Mouse (Mus musculus) cerebellum, adult 18-20 months (tissue): ENCODE measurements around the gene Papola.
A peak's percentile ranks its signal among the peaks of the same experiment; 100 is the strongest.
"Not testable (repeated sequence)": the region's sequence is repeated elsewhere in the genome, so short reads cannot be mapped to it uniquely, and the experiment has no call there.

Experiments used
- DNase-seq, 2 experiments: peaks; one replicate each; pipeline ENCODE4 v3.0.0; 2021

Papola gene

GRCm38 (mm10) chr12:105806205-105806604, 21.7 kb downstream of the Papola start:
- no peak for DNase-seq

GRCm38 (mm10) chr12:105807416-105807815, 22.9 kb downstream of the Papola start:
- no peak for DNase-seq

- DNase-seq: no peak
Observed at GRCm38 (mm10) chr12:105808945-105809344, 24.5 kb downstream of the Papola start.

- no peak for DNase-seq
Observed at GRCm38 (mm10) chr12:105810608-105811007, 26.1 kb downstream of the Papola start.

- DNase-seq: no peak
Observed at GRCm38 (mm10) chr12:105813957-105814356, 29.5 kb downstream of the Papola start.

GRCm38 (mm10) chr12:105823472-105823871, 39.0 kb downstream of the Papola start:
- DNase-seq: no peak

GRCm38 (mm10) chr12:105824743-105825142, 40.2 kb downstream of the Papola start:
- no peak for DNase-seq

GRCm38 (mm10) chr12:105825266-105825665, 40.8 kb downstream of the Papola start:
- no peak for DNase-seq

- no peak for DNase-seq
Observed at GRCm38 (mm10) chr12:105832541-105832940, 48.0 kb downstream of the Papola start.

GRCm38 (mm10) chr12:105834926-105835325, 50.4 kb downstream of the Papola start:
- no peak for DNase-seq

- no peak for DNase-seq
Observed at GRCm38 (mm10) chr12:105835571-105835970, 51.1 kb downstream of the Papola start.

GRCm38 (mm10) chr12:105836196-105836595, 51.7 kb downstream of the Papola start:
- peak; percentile 38 to 45 for DNase-seq

GRCm38 (mm10) chr12:105839096-105839495, 54.6 kb downstream of the Papola start:
- DNase-seq: no peak

GRCm38 (mm10) chr12:105840545-105840944, 56.1 kb downstream of the Papola start:
- DNase-seq: not testable (repeated sequence)

GRCm38 (mm10) chr12:105843243-105844005, 58.9 kb downstream of the Papola start:
- DNase-seq: peak; percentile 67 to 75

- no peak for DNase-seq
Observed at GRCm38 (mm10) chr12:105844406-105844805, 59.9 kb downstream of the Papola start.

- DNase-seq: no peak
Observed at GRCm38 (mm10) chr12:105849102-105849501, 64.6 kb downstream of the Papola start.

- no peak for DNase-seq
Observed at GRCm38 (mm10) chr12:105850675-105851074, 66.2 kb downstream of the Papola start.

- no peak for DNase-seq
Observed at GRCm38 (mm10) chr12:105852798-105853197, 68.3 kb downstream of the Papola start.

GRCm38 (mm10) chr12:105854639-105855038, 70.1 kb downstream of the Papola start:
- DNase-seq: peak; percentile 26 to 38

- DNase-seq: no peak
Observed at GRCm38 (mm10) chr12:105857902-105858640, 73.6 kb downstream of the Papola start.

GRCm38 (mm10) chr12:105862072-105862471, 77.6 kb downstream of the Papola start:
- DNase-seq: peak; percentile 26 to 48

- DNase-seq: peak; percentile 49 to 60
Observed at GRCm38 (mm10) chr12:105862607-105863006, 78.1 kb downstream of the Papola start.

- no peak for DNase-seq
Observed at GRCm38 (mm10) chr12:105863436-105863835, 78.9 kb downstream of the Papola start.
